Mouse (Mus musculus) heart, postnatal 0 days (tissue): Measurements from ENCODE around the gene Srgap1.

ENCODE experiments used
- CTCF ChIP-seq: IDR thresholded peaks from 2 replicates; pipeline ENCODE4 v1.5.1; 2016; ENCODE audit warnings: antibody characterized with exemption, control low read depth, low read depth
- EP300 ChIP-seq: IDR thresholded peaks from 2 replicates; pipeline ENCODE4 v1.6.1; 2016; ENCODE audit warnings: antibody characterized with exemption, low read depth

DNA sequence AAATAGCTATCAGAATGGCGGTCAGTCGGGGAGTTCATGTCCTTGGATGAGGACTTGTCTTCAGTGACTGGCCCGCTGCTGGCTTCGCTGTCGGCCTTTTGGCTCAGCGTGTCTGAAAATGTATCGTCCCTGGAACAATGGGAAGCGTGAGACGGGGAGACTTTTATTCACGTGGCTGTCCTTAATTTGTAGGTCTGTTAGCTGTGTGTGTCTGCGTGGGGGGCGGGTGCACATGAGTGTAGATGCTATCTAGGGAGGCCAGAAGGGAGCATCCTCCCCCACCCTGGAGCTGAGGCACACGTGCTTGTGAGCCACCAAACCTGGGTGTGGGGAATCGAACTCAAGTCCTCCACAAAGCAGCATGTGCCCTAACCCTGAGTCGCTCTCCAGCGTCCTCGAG lies 254.5 kb downstream of the Srgap1 start:
- TF ChIP-seq EP300, result no peak
- TF ChIP-seq CTCF, result no peak
